31 mouse cellular contexts compared by ENCODE assay signal in the genomic region with DNA sequence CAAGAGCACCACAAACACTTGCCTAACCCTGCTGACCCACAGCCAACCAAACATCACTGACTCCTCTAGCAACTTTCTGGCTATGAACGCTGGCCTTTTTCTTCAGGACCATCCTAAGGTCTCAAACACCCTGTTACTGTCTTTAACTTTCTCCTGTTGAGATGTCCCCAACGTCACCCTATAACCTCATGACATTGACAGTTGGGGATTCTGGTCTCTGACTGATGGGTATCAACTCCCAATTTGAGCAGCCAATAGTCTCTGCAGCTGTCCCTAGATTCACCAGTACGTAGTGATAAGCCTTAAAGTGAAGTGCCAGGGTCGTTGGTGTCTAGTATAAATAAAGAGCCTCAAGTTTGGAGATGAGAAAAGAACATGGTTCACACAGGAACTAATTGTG. TPM values are rescaled to one million over a fixed set of nuclear protein-coding genes. Genes with fewer than 3 reads are reported as not detected.
"Had no signal": no experiment of that assay in that cellular context is flagged by ENCODE, and none has a peak within 500 bp of the region (broad histone marks: within the 10 kb centered on the region; RNA-seq: fewer than 3 reads in every experiment).

No protein-coding gene starts in this region.

- H3K4me1 ChIP-seq: heart, embryonic 10.5 days; heart, embryonic 12.5 days; heart, embryonic 13.5 days; heart, embryonic 15.5 days; hindbrain, embryonic 12.5 days; hindbrain, embryonic 13.5 days; hindbrain, embryonic 15.5 days; intestine, embryonic 15.5 days; kidney, embryonic 15.5 days had no signal

- H3K27me3 ChIP-seq: heart, embryonic 12.5 days; heart, embryonic 13.5 days; heart, embryonic 15.5 days; hindbrain, embryonic 12.5 days; hindbrain, embryonic 13.5 days; hindbrain, embryonic 15.5 days; intestine, embryonic 15.5 days; kidney, embryonic 15.5 days had no signal

- H3K9ac ChIP-seq: heart, embryonic 12.5 days; heart, embryonic 13.5 days; heart, embryonic 15.5 days; hindbrain, embryonic 12.5 days; hindbrain, embryonic 13.5 days; hindbrain, embryonic 14.5 days; hindbrain, embryonic 15.5 days; intestine, embryonic 15.5 days; kidney, embryonic 15.5 days had no signal

- H3K36me3 ChIP-seq: heart, embryonic 10.5 days; heart, embryonic 12.5 days; heart, embryonic 13.5 days; heart, embryonic 15.5 days; hindbrain, embryonic 10.5 days; hindbrain, embryonic 12.5 days; hindbrain, embryonic 13.5 days; hindbrain, embryonic 15.5 days; intestine, embryonic 15.5 days; kidney, embryonic 15.5 days had no signal

- DNase-seq: heart, postnatal 14 days; heart, postnatal 36 days; heart, postnatal 4 days; kidney, adult 11 months; kidney, adult 18-20 months; kidney, adult 2 months; kidney, adult 8-10 months; kidney, adult 9 months; kidney, postnatal 10 days; kidney, postnatal 14 days; kidney, postnatal 25 days; kidney, postnatal 36 days; kidney, postnatal 4 days; layer of hippocampus, adult 9-11 months; layer of hippocampus, postnatal 36 days had no signal

- H3K9me3 ChIP-seq: heart, embryonic 10.5 days; heart, embryonic 12.5 days; heart, embryonic 13.5 days; heart, embryonic 15.5 days; hindbrain, embryonic 10.5 days; hindbrain, embryonic 12.5 days; hindbrain, embryonic 13.5 days; hindbrain, embryonic 15.5 days; intestine, embryonic 15.5 days; kidney, embryonic 15.5 days had no signal

- H3K27ac ChIP-seq: heart, embryonic 10.5 days; heart, embryonic 13.5 days; heart, embryonic 15.5 days; hindbrain, embryonic 10.5 days; hindbrain, embryonic 12.5 days; hindbrain, embryonic 13.5 days; hindbrain, embryonic 14.5 days; hindbrain, embryonic 15.5 days; hindbrain, postnatal 0 days; intestine, embryonic 15.5 days; kidney, embryonic 15.5 days; kidney, postnatal 0 days; layer of hippocampus, adult 2 months; left cerebral cortex, adult 2 months had no signal

- H3K4me3 ChIP-seq: heart, embryonic 10.5 days; heart, embryonic 12.5 days; heart, embryonic 13.5 days; heart, embryonic 15.5 days; hindbrain, embryonic 10.5 days; hindbrain, embryonic 12.5 days; hindbrain, embryonic 13.5 days; hindbrain, embryonic 15.5 days; intestine, embryonic 15.5 days; kidney, embryonic 15.5 days; layer of hippocampus, adult 2 months; left cerebral cortex, adult 2 months had no signal

RNA-seq across cellular contexts. Expression of a gene that starts 52.2 kb away (rescaled TPM):
- total RNA-seq: hematopoietic stem cell, adult 5-6 weeks had no signal
